Mouse (Mus musculus): ENCODE data around the gene Myom3.

Gene Myom3

DNA sequence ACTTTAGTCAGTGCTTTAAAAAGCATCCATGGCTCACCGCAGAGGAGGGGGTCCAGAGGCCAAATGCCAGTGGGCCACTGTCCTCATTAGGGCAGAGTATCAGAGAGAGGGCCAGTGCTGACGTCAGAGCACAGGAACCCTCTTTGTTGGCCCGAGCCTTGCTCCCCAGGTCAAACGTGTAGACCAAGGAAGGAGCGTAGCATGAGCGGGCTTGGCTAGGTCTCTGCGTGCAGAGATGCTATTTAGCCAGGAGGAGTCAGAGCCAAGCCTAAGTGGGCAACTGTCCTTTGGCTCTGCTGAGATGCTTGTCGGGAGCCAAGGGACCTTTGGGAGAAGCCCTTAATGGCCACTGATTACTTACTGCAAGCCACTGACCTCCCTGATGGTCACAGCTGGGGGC is 1.5 kb downstream of the Myom3 start:
- in situ Hi-C loops (cut with MseI, MboI): loop anchor here in 1 of 2 experiments (5.0 kb wide), 1 partner anchor 44 kb away; no protein-coding TSS in a partner anchor

DNA sequence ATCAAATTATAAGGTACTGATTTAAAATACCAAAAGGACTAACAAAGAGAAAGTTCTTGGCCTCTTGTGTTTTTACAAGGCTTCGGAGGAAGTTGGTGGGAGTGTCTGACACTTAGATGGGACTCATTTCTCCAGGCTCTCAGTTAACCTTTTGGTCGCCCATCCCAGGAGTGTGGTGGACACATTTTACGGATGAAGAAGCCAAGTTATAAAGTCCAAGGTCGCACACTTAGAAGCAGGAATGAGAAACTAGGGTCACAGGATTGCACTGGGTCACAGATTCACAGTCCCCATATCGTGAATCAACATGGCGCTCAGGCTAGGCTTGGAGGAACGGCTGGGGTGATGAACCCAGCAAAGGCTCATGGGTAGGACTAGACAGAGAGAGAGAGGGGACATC is 2.1 kb downstream of the Myom3 start:
- in situ Hi-C loops (cut with MseI, MboI): loop anchor here in 1 of 2 experiments (5.0 kb wide), 1 partner anchor 44 kb away; no protein-coding TSS in a partner anchor

DNA sequence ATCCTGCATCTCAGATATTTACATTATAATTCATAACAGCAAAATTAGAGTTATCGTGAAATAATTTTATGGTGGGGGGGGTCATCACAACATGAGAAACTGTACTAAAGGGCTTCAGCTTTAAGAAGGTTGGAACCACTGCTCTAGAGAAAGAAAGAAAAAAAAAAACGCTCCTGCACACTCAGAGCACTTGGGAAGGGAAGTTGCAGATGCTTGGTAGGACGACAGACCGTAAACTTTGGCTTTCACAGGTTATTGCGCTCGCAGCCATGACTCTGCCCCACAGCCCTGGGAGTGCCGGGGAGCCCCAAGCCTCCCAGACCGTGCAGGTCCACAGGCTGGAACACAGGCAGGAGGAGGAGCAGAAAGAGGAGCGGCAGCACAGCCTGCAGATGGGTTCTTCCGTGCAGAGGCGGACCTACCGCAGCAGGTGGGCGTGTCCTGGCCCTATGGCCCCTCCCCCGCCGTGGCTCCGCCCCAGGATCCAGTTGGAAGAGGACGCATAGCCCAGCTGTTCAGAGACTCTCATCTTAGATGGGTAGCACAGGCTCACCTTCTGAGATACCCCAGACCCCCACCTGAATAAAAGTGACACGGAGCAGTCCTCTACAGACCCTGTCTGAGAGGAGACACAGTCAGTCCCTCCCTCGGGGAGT is 2.9 kb downstream of the Myom3 start:
- in situ Hi-C loops (cut with MseI, MboI): loop anchor here in 1 of 2 experiments (5.0 kb wide), 1 partner anchor 45 kb away; no protein-coding TSS in a partner anchor

DNA sequence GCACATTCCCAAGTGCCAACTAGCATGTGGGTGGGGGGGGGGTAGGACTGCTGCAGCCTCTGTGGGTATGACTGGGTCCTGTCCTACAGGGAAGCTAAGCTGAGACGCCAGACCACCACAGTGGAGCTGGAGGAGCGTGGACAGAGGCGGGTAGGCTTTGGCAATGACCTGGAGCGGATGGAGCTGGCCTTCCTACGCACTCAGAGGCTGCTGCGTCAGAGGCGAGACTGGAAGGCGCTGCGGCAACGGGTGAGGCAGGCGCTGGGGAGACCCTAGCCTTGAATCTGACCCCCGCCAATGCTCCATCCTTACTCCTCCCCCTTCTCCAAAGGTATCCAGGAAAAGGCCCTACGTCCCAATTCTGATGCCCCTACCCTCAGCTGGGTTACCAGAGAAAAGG is 5.2 kb downstream of the Myom3 start:
- in situ Hi-C loops (cut with MseI, MboI): loop anchor here in 1 of 2 experiments (5.0 kb wide), 1 partner anchor 47 kb away; no protein-coding TSS in a partner anchor

DNA sequence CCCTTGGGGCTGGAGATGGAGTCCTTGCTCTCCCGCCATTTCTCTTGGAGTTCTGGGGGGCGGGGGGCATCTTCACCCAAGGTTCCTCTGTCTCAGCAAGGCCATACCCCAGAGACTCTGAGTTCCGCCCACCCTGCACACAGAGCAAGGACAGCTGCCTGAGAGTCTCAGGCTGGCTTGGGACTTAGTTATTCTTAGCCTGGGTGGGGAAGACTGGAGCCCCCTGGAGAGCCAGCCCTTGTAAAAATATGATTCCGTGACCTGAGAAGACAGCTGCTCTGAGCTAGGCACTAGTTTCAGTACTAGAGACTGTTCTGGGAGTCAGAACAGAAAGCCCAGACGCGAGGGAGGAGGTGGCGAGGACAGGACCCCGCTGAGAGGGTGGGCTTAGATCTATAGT is 6.2 kb downstream of the Myom3 start:
- in situ Hi-C loops (cut with MseI, MboI): no loop called here

DNA sequence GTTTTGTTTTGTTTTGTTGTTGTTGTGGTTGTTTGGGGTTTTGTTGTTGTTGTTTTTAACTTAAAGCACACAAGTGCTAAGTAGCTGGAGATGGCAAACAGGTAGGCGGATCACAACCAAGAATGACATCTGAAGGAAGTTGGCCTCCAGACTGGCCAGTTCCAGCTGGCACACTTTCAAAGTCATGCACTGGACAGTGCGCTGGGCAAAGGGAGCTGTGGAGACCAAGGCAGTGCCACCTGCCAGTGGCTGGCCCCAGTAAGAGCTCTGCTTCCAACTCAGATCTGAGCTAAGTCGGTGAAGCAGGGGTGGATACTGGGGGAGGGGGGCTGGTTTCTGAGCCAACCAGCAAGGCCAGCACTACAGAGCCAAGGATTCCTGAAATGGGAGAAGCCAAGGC is 7.5 kb downstream of the Myom3 start:
- in situ Hi-C loops (cut with MseI, MboI): no loop called here

DNA sequence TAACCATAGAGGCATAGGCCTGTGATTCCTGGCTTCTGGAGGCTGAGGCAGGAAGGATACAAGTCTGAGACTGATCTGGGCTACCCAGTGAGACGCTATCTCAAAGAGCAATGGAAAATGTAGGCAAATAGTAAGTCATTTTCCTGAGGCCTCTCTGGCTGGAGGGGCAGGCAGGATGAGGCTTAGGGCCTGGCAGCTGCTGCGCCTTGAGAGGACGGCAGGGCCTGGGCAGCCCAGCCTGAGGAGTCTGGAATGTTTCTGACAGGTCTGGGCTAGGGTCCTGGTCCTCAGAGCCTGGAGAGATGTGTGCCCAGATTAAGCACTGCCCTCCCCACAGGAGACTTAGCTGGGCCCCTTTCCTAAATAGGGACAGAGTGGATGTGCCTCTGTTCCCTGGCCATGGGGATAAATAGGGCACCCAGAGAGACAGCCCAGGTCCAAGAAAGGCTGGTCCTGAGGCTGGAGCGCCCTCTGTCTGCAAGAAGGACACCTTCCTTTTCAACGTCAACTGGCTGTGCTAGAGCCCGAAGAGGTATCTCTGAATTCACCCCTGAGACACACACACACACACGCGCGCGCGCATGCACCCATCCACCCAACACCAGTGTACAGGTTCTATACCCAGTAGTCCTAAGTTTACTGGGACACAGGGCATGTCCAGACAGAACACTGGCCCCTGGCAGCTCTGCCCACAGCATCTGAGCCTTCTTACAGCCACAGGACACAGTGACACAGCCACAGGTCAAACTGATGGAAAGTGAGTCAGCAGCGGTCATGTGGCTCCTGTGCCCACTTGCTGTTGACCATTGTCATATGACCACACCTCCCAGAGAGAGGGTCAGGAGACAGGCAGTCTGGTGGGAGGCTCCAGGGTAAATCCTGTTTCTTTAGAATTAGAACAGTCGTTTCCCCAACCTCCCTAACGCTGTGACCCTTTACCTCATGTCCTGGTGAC is 9.3 kb downstream of the Myom3 start:
- in situ Hi-C loops (cut with MseI, MboI): no loop called here

DNA sequence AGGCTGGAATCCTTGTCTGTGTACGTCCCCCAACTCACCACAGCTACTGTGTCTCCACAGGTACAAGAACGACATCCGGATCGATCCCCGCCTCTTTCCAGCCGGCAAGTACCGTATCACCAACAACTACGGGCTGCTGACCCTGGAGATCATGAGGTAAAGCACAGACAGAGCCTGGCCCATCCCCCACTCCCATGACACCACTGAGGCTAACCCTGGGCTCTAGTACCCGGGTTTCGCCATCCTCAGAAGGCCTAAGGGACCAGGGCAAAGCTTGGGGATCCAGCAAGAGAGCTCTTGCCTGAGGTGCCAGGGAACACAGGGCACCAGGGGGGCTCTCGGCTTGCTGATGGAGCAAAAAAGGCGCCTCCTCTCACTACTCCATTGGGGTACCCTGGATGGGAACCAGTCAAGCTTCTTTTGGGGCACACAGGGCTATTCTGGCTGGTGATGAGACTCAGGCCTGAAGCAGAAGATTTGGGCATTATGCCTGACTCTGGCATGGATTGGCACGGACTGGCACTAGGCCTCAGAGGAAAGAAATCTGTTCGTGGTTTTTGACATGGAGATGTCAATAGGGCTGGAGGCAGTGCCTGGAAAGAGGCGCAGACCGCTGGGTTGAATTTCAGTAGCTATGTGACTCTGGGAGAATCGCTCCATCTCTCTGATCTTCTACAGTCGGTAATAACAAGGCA is 11.2 kb downstream of the Myom3 start:
- in situ Hi-C loops (cut with MseI, MboI): no loop called here

DNA sequence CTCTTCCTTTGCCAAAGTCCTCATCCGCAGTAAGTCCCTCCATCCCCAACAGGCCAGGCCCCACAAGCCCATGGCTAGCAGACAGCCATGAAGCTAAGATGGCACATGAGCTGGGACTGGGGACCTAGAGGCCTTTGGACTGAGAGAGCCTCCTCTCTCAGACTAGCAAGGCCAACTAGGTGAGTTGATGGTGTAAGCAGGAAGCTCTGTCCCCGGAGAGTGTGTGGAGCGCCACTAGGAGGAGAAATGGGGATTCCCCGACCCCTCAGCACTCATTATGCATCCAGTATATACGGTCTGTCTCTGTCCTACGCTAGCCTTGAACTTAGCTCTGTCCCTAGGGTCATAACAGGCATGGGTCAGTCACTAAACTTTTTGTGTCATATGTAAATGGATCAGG is 12.1 kb downstream of the Myom3 start:
- in situ Hi-C loops (cut with MseI, MboI): no loop called here

DNA sequence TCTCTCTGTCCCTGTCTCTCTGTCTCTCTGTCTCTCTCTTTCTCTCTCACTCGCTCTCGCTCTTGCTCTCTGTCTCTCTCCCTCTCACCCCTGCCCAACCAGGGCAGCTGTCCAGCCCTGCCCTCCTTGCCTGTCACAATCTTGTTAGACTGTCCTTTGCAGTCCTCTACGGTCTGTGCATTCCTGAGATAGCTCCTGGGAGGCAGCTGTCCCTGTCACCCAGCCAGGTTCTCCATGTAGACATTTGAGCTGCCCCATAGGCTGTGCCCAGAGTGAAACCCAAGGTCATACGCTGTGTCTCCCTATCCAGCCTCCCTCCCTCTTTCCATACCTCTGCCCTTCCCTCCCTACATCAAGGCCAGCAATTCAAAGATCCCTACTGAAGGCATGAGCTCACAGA is 13.2 kb downstream of the Myom3 start:
- in situ Hi-C loops (cut with MseI, MboI): no loop called here

DNA sequence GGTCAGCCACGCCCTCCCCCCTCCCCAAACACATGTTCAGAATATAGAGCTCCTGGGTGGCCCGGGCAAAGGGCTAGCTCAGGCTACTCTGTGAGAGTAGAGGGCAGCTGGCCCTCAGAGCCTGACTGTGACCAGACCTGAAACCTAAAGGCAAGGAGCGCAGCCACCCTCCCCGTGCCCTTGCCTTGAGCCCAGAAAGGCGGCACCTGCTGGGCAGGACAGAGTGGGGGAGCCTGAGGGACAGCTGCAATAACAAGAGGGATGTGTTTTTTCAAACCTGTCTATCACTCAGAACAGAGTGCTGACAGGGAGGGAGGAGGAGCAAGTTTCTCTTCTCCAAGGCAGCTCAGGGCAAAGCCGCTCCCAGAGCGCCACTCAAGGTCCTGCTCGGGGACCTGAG is 15.0 kb downstream of the Myom3 start:
- in situ Hi-C loops (cut with MseI, MboI): no loop called here

DNA sequence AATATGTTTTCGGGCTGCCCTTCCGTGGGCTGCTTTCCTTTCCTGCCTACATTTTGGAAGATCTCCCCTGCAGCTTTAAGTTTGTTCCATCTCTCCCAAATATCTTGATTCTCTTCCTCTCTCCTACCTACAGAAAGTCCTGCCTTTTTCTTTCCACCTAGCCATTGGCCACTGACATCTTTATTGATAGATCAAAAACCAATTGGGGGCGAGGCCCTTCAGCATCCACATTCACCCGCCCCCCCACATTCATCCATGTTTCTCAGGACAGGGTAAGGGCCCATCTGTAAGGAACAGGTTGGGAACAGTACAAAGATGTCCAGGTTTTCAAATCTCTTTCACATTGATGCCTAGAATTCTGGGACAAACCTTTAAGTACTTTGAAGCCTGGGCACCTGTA is 17.3 kb downstream of the Myom3 start:
- in situ Hi-C loops (cut with MseI, MboI): no loop called here

DNA sequence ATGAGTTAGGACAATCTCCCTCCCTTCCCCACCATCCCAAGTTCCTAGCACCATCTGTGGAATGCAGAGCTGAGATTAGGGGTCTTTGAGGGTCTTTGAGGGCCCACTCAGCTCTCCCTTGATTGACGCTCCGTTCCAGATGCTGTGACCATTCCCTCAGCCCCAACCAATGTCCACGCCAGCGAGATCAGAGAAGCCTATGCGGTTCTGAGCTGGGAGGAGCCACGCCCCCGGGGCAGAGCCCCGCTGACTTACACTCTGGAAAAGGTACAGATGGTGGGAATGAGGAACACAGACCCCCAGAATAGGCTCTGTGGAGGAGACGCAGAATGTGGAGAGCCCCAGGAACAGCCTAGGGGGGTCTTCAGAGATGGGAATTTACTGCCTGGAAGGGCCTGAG is 20.1 kb downstream of the Myom3 start:
- in situ Hi-C loops (cut with MseI, MboI): no loop called here

DNA sequence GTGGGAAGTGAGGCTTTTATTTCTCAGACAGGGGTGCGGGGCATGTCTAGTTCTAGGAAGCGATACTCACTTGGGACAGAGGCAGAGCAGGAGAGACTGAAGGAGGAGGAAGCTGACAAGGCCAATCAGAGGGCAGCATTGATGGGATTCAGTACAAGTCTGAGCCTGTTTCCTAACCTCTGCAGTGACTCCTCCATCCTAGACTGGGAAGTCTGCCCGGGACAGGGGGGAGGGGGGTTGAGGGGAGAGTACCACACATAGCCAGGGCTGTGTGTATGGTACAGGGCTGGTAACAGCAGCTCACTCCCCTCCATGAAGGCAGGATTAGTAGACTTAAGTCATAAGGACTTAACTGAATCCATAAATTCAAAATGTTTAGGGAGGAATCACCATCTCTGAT is 20.7 kb downstream of the Myom3 start:
- in situ Hi-C loops (cut with MseI, MboI): no loop called here

DNA sequence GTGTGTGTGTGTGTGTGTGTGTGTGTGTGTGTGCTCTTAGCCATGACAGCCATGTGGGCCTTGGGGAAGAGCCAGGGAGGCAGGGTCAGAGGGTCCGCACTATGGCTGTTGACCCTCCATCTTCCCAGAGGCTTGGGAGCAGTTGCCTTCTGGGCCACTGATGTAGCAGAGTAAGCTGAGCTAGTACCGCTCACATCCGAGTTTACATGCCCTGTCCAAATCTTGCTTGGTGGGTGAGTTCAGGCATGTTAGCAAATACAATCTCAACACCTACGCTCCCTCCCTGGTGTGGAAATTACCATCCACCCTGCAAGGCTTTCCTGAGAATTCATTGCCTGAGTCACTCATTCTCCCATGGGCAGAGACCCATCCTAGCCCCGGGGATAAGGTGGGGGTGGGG is 21.8 kb downstream of the Myom3 start:
- in situ Hi-C loops (cut with MseI, MboI): no loop called here

DNA sequence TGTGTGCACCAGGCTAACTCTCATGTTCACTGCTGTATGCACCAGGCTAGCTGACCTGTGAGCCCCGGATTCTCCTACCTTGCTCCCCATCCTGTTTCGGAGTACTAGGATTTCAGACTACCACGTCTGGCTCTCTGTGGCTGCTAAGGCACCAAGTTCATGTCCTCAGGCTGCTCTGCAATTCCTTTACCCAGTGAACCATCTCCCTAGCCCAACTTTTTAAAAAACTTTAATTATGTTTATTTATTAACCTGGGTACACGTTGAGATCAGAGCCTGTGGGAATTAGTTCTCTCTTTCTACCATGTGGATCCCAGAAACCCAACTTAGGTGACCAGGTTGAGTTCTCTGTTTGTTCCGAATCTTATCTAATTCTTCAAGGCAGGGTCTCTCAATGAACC is 27.1 kb downstream of the Myom3 start:
- in situ Hi-C loops (cut with MseI, MboI): no loop called here

DNA sequence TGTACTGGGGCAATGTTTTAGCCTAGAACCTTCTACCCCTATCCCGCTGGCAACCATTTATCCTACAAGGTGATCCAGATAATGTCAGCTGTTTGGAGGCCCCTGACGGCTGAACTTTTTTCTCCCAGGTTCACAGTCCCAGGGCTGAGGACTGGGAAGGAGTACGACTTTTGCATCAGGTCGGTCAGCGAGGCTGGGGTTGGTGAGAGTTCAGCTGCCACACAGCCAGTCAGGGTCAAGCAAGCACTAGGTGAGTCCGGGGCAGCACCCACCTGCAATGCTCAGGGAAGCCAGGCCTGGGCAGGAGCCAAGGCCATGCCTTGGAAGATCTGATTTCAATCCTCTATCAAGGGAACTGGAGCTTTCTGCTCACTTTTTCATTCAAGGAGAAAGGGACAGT is 27.8 kb downstream of the Myom3 start:
- in situ Hi-C loops (cut with MseI, MboI): no loop called here

DNA sequence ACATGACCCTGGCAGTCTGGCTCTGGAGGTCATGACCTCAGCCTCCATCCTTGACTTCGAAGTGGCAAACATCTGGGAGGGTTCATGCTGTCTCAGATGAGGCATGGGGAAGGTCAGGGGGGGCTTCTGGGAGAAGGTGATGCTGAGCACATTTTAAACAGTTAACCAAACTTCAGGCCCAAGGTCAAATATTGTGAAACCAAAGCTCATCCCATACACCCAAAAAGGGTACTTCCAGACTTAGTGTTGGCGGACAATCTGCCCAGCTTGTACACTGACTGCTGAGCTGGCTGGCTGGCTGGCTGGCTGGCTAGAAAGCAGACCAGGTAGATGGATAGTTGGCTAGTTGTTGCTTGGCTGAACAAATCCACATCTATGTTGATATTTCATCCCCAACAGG is 29.6 kb downstream of the Myom3 start:
- in situ Hi-C loops (cut with MseI, MboI): no loop called here

DNA sequence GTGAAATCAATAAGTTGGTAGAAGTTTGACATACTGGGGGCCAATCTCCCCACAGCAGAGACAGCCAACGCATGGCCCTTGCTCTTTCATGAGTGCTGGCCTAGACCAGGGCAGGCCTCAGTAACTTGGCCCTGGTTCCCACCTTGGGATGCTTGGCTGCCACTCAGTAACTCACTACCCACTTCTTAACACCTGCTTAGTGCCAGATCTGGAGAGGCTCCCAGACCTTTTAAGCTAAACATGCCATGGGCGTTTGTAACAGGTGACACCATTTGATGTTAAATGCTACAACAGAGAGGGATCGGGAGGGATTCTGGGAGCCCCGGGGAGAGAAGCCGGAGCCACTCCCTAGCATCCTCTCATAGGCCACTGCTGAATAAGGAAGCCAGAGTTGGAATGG is 33.3 kb downstream of the Myom3 start:
- in situ Hi-C loops (cut with MseI, MboI): no loop called here

DNA sequence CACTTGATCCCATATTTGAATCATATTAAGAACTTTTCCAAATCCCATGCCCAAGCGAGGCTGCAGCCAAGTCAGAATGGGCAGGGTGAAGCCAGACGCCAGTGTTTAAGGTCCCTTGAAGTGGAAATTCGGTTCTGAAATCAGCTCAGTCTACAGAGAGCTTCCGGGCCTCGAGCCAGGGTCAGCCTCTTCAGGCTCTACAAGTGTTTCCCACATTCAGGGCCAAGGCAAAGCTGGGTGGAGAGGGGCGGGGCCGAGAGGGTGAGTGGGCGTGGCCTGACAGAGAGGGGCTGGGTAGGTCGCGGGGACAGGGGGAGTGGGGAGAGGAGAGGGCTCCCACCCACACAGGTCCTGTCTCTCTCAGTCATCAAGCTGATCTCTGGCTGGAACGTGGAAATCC is 38.4 kb downstream of the Myom3 start:
- in situ Hi-C loops (cut with MseI, MboI): no loop called here

DNA sequence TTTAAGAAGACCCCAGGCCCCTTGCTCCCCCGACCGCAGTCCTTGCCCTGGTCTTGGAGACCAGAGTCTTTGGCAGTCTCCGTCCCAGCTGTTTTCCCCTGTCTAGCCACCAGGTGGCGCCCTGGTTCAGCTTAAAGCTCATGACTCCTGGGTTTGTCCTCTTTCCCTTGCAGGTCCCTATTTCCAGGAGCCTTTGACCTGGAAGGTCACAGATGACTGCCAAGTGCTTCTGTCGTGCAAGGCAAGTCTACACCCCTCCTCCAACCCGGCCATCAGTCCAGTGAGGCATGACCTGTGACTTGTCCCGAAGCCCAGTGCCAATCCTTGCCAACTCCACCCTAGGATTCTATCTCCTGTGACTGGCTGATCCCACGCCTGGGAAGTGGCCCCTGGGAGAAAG is 42.0 kb downstream of the Myom3 start:
- in situ Hi-C loops (cut with MseI, MboI): no loop called here

DNA sequence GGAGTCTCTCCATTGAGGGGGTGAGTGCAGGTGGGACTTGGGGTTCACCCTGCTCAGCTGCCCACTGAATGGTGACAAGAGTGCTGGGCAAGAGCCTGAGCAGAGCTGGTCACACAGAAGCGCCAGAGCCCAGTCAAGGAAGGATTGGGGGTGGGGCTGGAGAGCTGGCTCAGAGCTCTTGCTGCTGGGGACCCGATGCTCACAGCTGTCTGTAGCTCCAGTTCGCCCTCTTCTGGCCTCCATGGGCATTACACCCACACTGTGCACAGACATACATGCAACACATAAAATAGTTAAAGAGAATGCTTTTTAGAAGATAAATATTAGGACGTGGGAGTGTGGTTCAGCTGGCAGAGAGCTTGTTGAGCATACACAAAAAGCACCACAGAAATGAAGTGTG is 43.8 kb downstream of the Myom3 start:
- in situ Hi-C loops (cut with MseI, MboI): no loop called here

Data from mouse trophoblast stem cell (cell line).